Mouse (Mus musculus): ENCODE measurements at regions not wholly inside any gene's neighbourhood (a gene's known extent, or its start where the extent isn't known, plus 50 kb on each side); places are given as distances from the start of the nearest gene placed in this dataset.
A peak's percentile ranks its signal among the peaks of the same experiment; 100 is the strongest.

- no peak for DNase-seq (ENCODE audit: extremely low spot score in 1 of 2, low spot score in 1 of 2)
Observed at GRCm38 (mm10) chr13:116028583-116028982, 280.9 kb downstream of the Isl1 start.

GRCm38 (mm10) chr13:116027147-116027546, 282.3 kb downstream of the Isl1 start:
- no peak for DNase-seq (ENCODE audit: extremely low spot score in 1 of 2, low spot score in 1 of 2)

- no peak for DNase-seq (ENCODE audit: extremely low spot score in 1 of 2, low spot score in 1 of 2)
Observed at GRCm38 (mm10) chr13:116017886-116018285, 291.6 kb downstream of the Isl1 start.

- no peak for DNase-seq (ENCODE audit: extremely low spot score in 1 of 2, low spot score in 1 of 2)
Observed at GRCm38 (mm10) chr13:116003733-116004132, 305.8 kb downstream of the Isl1 start.

- DNase-seq (ENCODE audit: extremely low spot score in 1 of 2, low spot score in 1 of 2) = peak; percentile 12 to 64
Observed at GRCm38 (mm10) chr13:116002391-116002899, 307.0 kb downstream of the Isl1 start.

GRCm38 (mm10) chr13:115990591-115990990, 318.9 kb downstream of the Isl1 start:
- DNase-seq (ENCODE audit: extremely low spot score in 1 of 2, low spot score in 1 of 2) = no peak

- DNase-seq (ENCODE audit: extremely low spot score in 1 of 2, low spot score in 1 of 2) = no peak
Observed at GRCm38 (mm10) chr13:115989091-115989490, 320.4 kb downstream of the Isl1 start.

GRCm38 (mm10) chr13:115986282-115986681, 323.2 kb downstream of the Isl1 start:
- no peak for DNase-seq (ENCODE audit: extremely low spot score in 1 of 2, low spot score in 1 of 2)

- DNase-seq (ENCODE audit: extremely low spot score in 1 of 2, low spot score in 1 of 2) = no peak
Observed at GRCm38 (mm10) chr13:115985715-115986114, 323.8 kb downstream of the Isl1 start.

- DNase-seq (ENCODE audit: extremely low spot score in 1 of 2, low spot score in 1 of 2) = no peak
Observed at GRCm38 (mm10) chr13:115977890-115978203, 331.6 kb downstream of the Isl1 start.

GRCm38 (mm10) chr13:115977118-115977889, 332.2 kb downstream of the Isl1 start:
- DNase-seq (ENCODE audit: extremely low spot score in 1 of 2, low spot score in 1 of 2) = no peak

Data from layer of hippocampus, postnatal 25 days (tissue).